Mouse (Mus musculus) layer of hippocampus, postnatal 10 days (tissue): ENCODE results near the gene Tbc1d19. TPM values are rescaled to one million over a fixed set of nuclear protein-coding genes. Genes with fewer than 3 reads are reported as not detected.

Experiments used
- DNase-seq, 2 experiments: peaks; one replicate each; pipeline ENCODE4 v3.0.0; 2021; ENCODE audit warnings: low spot score in 2 of 2
- total RNA-seq, 2 experiments: library from RNA; stranded (reverse); gene quantifications; 2 replicates each; pipeline ENCODE4 v1.2.3; 2021

Gene Tbc1d19
- total RNA-seq, 2 experiments from 2014 or later = 48.2 to 60.8 TPM

DNA sequence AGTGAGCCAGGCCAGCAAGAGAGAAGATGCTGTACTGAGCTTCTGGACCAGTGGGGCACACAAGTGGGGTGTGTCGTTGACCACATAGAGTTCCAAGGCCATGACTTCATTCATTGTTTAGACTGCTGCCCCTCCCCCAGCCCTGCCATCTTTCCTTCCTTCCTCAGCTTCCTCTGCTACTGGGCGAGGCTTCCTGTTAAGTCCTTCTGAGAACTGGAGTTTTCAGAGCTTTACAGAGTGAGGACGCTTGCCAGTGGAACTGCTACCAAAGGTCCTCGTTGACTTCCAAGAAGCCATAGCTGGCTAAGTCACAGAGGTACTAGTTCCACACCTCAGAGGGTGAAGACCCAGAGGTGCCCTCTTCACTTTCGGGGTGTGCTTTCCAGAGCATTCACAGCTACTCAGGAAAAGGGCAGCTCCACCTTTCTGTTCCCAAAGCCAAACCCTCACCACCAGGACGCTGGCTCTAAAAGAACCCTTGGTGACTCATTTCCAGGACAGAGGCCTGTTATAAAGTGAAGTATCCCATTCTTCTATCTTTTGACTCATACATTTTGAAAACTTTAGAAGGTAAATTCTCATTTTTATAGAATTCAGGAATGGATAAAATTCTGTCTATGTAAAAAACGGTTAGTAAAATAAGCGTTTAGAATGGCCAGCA, 139.3 kb downstream of the Tbc1d19 start:
- DNase-seq = no peak

DNA sequence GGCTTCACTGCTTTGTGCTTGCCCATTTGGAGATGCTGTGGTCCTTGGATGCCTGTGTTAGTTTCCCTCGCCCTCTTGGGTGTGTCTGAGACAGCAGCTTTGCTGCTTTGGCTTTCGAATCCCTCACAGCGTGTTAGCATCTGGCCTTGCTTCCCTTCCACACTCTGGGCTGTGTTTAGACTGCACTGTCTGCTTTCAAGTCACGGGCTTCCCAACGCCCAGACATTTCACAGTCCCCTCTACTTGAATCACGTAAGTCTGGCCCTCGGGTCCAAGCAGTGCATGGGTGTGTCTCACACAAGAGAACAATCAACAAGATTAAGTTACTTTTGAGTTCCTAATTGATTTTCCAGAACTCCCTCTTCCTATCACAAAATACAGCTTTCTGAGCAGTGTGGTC, 140.8 kb downstream of the Tbc1d19 start:
- DNase-seq = no peak

DNA sequence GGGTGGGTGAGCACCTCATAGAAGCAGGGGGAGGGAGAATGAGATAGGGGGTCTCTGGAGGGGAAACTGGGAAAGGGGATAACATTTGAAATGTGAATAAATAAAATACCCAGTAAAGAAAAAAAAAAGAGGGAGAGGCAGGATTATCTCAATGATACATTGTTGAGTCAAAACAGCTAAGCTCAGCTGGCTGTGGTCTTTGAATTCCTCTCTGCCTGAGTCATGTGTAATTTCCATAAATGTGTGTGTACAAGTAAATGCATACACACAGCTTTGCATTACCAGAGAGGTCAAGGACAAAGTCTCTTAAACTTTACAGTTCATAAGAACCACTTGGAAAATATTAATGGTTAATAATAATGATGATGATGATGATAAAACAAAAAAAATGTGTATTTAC, 143.8 kb downstream of the Tbc1d19 start:
- DNase-seq = no peak

Other genes with a start within 250 kb of the Tbc1d19 start
- gene Cckar, start 101.9 kb upstream of the Tbc1d19 start, total RNA-seq = under 1 TPM in 1 of 2 experiments, not detected in 1; 0.11 TPM
- gene Stim2, start 188.9 kb downstream of the Tbc1d19 start, total RNA-seq = 10 to 100 TPM; 66.0 to 77.4 TPM